Mouse (Mus musculus) monocyte, adult 5-6 weeks (primary cell): ENCODE data around the gene Fgg. TPM values are rescaled to one million over a fixed set of nuclear protein-coding genes. Genes with fewer than 3 reads are reported as not detected.

Source experiments
- total RNA-seq: library from RNA; stranded (forward); fragments of 200-1000, 200-491, 200-594 nt; gene quantifications from 3 replicates; pipeline ENCODE4 v1.2.3, GENCODE M21; 2017

The Fgg gene
- total RNA-seq, 1 experiment from 2014 or later = not detected

Other genes starting within 250 kb of the Fgg start
- gene Rbm46, start 131.2 kb upstream of the Fgg start, total RNA-seq = not detected in 3 replicates
- not detected in 3 replicates for gene Lrat, start 103.8 kb upstream of the Fgg start, total RNA-seq
- not detected in 3 replicates for gene Fga, start 18.4 kb downstream of the Fgg start, total RNA-seq
- gene Fgb, start 42.1 kb downstream of the Fgg start, total RNA-seq = not detected in 3 replicates
- gene Plrg1, start 47.8 kb downstream of the Fgg start, total RNA-seq = 57.3 to 72.2 TPM (median 57.9 TPM) in 3 replicates
- gene Dchs2, start 120.2 kb downstream of the Fgg start, total RNA-seq = not detected in 3 replicates